Mouse (Mus musculus): ENCODE results near the gene Atp1a1. TPM values are rescaled to one million over a fixed set of nuclear protein-coding genes. Genes with fewer than 3 reads are reported as not detected.

Gene Atp1a1
- polyA plus RNA-seq, 1 experiment from 2014 or later = 63.3 TPM

GRCm38 (mm10) chr3:101574463-101575193 lies 29.9 kb downstream of the Atp1a1 start:
- H3K27me3 ChIP-seq (ENCODE audit: insufficient read depth, poor library complexity, severe bottlenecking) = no peaks in the 10 kb centered on the region
- 91% methylated on average over 3 of the region's 3 CpGs for WGBS
- H3K27ac ChIP-seq = no peak overlapping the region
- peaks cover 39% of the 10 kb centered on the region for H3K4me1 ChIP-seq (replicated peaks)
- H3K4me3 ChIP-seq = no peak overlapping the region
- H3K36me3 ChIP-seq = peaks cover 54% of the 10 kb centered on the region
- H3K9me3 ChIP-seq = peaks cover 7% of the 10 kb centered on the region; the same call in 1 of the 2 replicates
- DNase-seq (ENCODE audit: low spot score) = no peak

- H3K4me3 ChIP-seq = no peak overlapping the region
- no peaks in the 10 kb centered on the region for H3K27me3 ChIP-seq (ENCODE audit: insufficient read depth, poor library complexity, severe bottlenecking)
- peak overlapping the region; percentile 75 for H3K27ac ChIP-seq
- peaks cover 37% of the 10 kb centered on the region for H3K36me3 ChIP-seq
- no peak for DNase-seq (ENCODE audit: low spot score)
- H3K4me1 ChIP-seq (replicated peaks) = peaks cover 38% of the 10 kb centered on the region
- H3K9me3 ChIP-seq = peaks cover 7% of the 10 kb centered on the region; the same call in 1 of the 2 replicates
- 60% methylated on average over 5 of the region's 5 CpGs for WGBS
Observed at GRCm38 (mm10) chr3:101572991-101573390, 31.5 kb downstream of the Atp1a1 start.

- WGBS = 42% methylated on average over 7 of the region's 7 CpGs
- Histone ChIP-seq H3K9me3 (peaks cover 7% of the 10 kb centered on the region; the same call in 1 of the 2 replicates), H3K36me3 (peaks cover 29% of the 10 kb centered on the region), H3K4me1 (replicated peaks) (peaks cover 30% of the 10 kb centered on the region), H3K27me3 (ENCODE audit: insufficient read depth, poor library complexity, severe bottlenecking) (no peaks in the 10 kb centered on the region), H3K27ac (peak overlapping the region; percentile 75), H3K4me3 (no peak overlapping the region)
- peak; percentile 42 for DNase-seq (ENCODE audit: low spot score)
Observed at GRCm38 (mm10) chr3:101572174-101572626, 32.3 kb downstream of the Atp1a1 start.

GRCm38 (mm10) chr3:101571515-101572130 lies 32.9 kb downstream of the Atp1a1 start:
- H3K27ac ChIP-seq = peak overlapping the region; percentile 75
- no peak for DNase-seq (ENCODE audit: low spot score)
- WGBS = 47% methylated on average over 8 of the region's 8 CpGs
- peaks cover 23% of the 10 kb centered on the region for H3K36me3 ChIP-seq
- H3K27me3 ChIP-seq (ENCODE audit: insufficient read depth, poor library complexity, severe bottlenecking) = no peaks in the 10 kb centered on the region
- H3K4me1 ChIP-seq (replicated peaks) = peaks cover 29% of the 10 kb centered on the region
- peaks cover 7% of the 10 kb centered on the region; the same call in 1 of the 2 replicates for H3K9me3 ChIP-seq
- no peak overlapping the region for H3K4me3 ChIP-seq

- peaks cover 7% of the 10 kb centered on the region; the same call in 1 of the 2 replicates for H3K9me3 ChIP-seq
- H3K36me3 ChIP-seq = peaks cover 17% of the 10 kb centered on the region
- H3K27ac ChIP-seq = peak overlapping the region; percentile 75
- no peak overlapping the region for H3K4me3 ChIP-seq
- no peak for DNase-seq (ENCODE audit: low spot score)
- 82% methylated on average over 6 of the region's 6 CpGs for WGBS
- peaks cover 29% of the 10 kb centered on the region for H3K4me1 ChIP-seq (replicated peaks)
- H3K27me3 ChIP-seq (ENCODE audit: insufficient read depth, poor library complexity, severe bottlenecking) = no peaks in the 10 kb centered on the region
Observed at GRCm38 (mm10) chr3:101570747-101571514, 33.6 kb downstream of the Atp1a1 start.

- DNase-seq (ENCODE audit: low spot score) = no peak
- no peak overlapping the region for H3K27ac ChIP-seq
- H3K4me3 ChIP-seq = no peak overlapping the region
- H3K9me3 ChIP-seq = peaks cover 7% of the 10 kb centered on the region; the same call in 1 of the 2 replicates
- peaks cover 29% of the 10 kb centered on the region for H3K4me1 ChIP-seq (replicated peaks)
- WGBS = 77% methylated on average over 3 of the region's 3 CpGs
- no peaks in the 10 kb centered on the region for H3K27me3 ChIP-seq (ENCODE audit: insufficient read depth, poor library complexity, severe bottlenecking)
- H3K36me3 ChIP-seq = peaks cover 10% of the 10 kb centered on the region
Observed at GRCm38 (mm10) chr3:101570246-101570645, 34.2 kb downstream of the Atp1a1 start.

GRCm38 (mm10) chr3:101568627-101569026 lies 35.9 kb downstream of the Atp1a1 start:
- Histone ChIP-seq H3K27ac (no peak overlapping the region), H3K27me3 (ENCODE audit: insufficient read depth, poor library complexity, severe bottlenecking) (no peaks in the 10 kb centered on the region), H3K4me1 (replicated peaks) (peaks cover 29% of the 10 kb centered on the region), H3K4me3 (no peak overlapping the region), H3K9me3 (peaks cover 7% of the 10 kb centered on the region; the same call in 1 of the 2 replicates), H3K36me3 (no peaks in the 10 kb centered on the region)
- WGBS = 89% methylated on average over 4 of the region's 4 CpGs
- no peak for DNase-seq (ENCODE audit: low spot score)

GRCm38 (mm10) chr3:101564011-101564410 lies 40.5 kb downstream of the Atp1a1 start:
- Histone ChIP-seq H3K9me3 (no peaks in the 10 kb centered on the region), H3K27ac (no peak overlapping the region), H3K27me3 (ENCODE audit: insufficient read depth, poor library complexity, severe bottlenecking) (no peaks in the 10 kb centered on the region), H3K4me3 (no peak overlapping the region), H3K4me1 (replicated peaks) (peaks cover 32% of the 10 kb centered on the region), H3K36me3 (no peaks in the 10 kb centered on the region)
- no peak for DNase-seq (ENCODE audit: low spot score)
- 99% methylated on average over 2 of the region's 2 CpGs for WGBS

- Histone ChIP-seq H3K27ac (peak overlapping the region; percentile 60), H3K9me3 (no peaks in the 10 kb centered on the region)
- 40% methylated on average over 10 of the region's 10 CpGs for whole genome bisulfite sequencing
Observed at GRCm38 (mm10) chr3:101562510-101563209, 41.8 kb downstream of the Atp1a1 start.

GRCm38 (mm10) chr3:101561948-101562347 lies 42.5 kb downstream of the Atp1a1 start:
- H3K4me3 ChIP-seq = no peak overlapping the region
- peak overlapping the region; percentile 73; the same call in 1 of the 2 replicates for H3K27ac ChIP-seq
- H3K36me3 ChIP-seq = no peaks in the 10 kb centered on the region
- H3K9me3 ChIP-seq = no peaks in the 10 kb centered on the region
- peaks cover 32% of the 10 kb centered on the region for H3K4me1 ChIP-seq (replicated peaks)
- WGBS = 89% methylated on average over 5 of the region's 5 CpGs
- no peak for DNase-seq (ENCODE audit: low spot score)
- H3K27me3 ChIP-seq (ENCODE audit: insufficient read depth, poor library complexity, severe bottlenecking) = no peaks in the 10 kb centered on the region

More at GRCm38 (mm10) chr3:101562510-101563209, 41.8 kb downstream of the Atp1a1 start:
- H3K4me1 ChIP-seq (replicated peaks) = peaks cover 32% of the 10 kb centered on the region
- no peaks in the 10 kb centered on the region for H3K27me3 ChIP-seq (ENCODE audit: insufficient read depth, poor library complexity, severe bottlenecking)
- no peaks in the 10 kb centered on the region for H3K36me3 ChIP-seq
- DNase-seq (ENCODE audit: low spot score) = peak; percentile 14
- no peak overlapping the region for H3K4me3 ChIP-seq

- peak; percentile 13 for DNase-seq (ENCODE audit: low spot score)
- Histone ChIP-seq H3K36me3 (no peaks in the 10 kb centered on the region), H3K4me3 (no peak overlapping the region), H3K27me3 (ENCODE audit: insufficient read depth, poor library complexity, severe bottlenecking) (no peaks in the 10 kb centered on the region), H3K9me3 (no peaks in the 10 kb centered on the region), H3K27ac (peak overlapping the region; percentile 73), H3K4me1 (replicated peaks) (peaks cover 32% of the 10 kb centered on the region)
- WGBS = 63% methylated on average over 9 of the region's 9 CpGs
Observed at GRCm38 (mm10) chr3:101560841-101561522, 43.5 kb downstream of the Atp1a1 start.

GRCm38 (mm10) chr3:101556712-101557111 lies 47.8 kb downstream of the Atp1a1 start:
- Histone ChIP-seq H3K27ac (no peak overlapping the region), H3K27me3 (ENCODE audit: insufficient read depth, poor library complexity, severe bottlenecking) (no peaks in the 10 kb centered on the region), H3K4me3 (no peak overlapping the region), H3K9me3 (no peaks in the 10 kb centered on the region), H3K36me3 (no peaks in the 10 kb centered on the region), H3K4me1 (replicated peaks) (peaks cover 24% of the 10 kb centered on the region)
- 88% methylated on average over 2 of the region's 2 CpGs for WGBS
- DNase-seq (ENCODE audit: low spot score) = no peak
